Mouse (Mus musculus): ENCODE data around the gene Wdr91.

DNA sequence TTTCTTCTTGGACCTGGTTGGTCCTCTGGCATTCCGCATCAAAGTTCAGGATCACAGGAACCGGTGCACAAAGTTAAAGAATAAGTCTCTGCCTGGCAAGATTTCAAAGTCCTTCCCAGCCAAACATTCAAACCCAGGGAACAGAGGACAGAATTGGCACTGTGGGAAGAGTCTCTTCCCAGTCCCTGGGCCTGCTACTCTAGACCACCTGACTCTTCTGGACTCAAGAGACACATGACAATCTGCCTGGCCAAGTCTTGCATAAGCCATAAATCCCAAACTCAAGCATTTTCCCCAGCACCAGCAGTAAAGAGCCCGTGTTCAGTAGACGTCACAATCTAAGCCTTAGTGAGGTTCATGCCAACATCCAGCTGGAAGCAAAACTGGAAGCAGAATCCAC is 4.0 kb downstream of the Wdr91 start:
- TF ChIP-seq CTCF (conservative IDR thresholded peaks at IDR 0.05; ENCODE audit: low read length) = no peak
- no peak for TF ChIP-seq NANOG (IDR thresholded peaks at IDR 0.05; ENCODE audit: borderline replicate concordance, low read length)

All from E14TG2a.4 (cell line).